Mouse (Mus musculus): Measurements from ENCODE around the gene Zfp654.

- TF ChIP-seq CTCF (IDR thresholded peaks at IDR 0.05; ENCODE audit: low read depth) = no peak
- no peak for TF ChIP-seq EP300 (optimal IDR thresholded peaks at IDR 0.05)
These were observed 15.4 kb downstream of the Zfp654 start for GRCm38 (mm10) chr16:64835996-64836545.

Measured in stomach, postnatal 0 days (tissue).